Mouse (Mus musculus): Measurements from ENCODE around the gene Gm12355.

The Gm12355 gene

DNA sequence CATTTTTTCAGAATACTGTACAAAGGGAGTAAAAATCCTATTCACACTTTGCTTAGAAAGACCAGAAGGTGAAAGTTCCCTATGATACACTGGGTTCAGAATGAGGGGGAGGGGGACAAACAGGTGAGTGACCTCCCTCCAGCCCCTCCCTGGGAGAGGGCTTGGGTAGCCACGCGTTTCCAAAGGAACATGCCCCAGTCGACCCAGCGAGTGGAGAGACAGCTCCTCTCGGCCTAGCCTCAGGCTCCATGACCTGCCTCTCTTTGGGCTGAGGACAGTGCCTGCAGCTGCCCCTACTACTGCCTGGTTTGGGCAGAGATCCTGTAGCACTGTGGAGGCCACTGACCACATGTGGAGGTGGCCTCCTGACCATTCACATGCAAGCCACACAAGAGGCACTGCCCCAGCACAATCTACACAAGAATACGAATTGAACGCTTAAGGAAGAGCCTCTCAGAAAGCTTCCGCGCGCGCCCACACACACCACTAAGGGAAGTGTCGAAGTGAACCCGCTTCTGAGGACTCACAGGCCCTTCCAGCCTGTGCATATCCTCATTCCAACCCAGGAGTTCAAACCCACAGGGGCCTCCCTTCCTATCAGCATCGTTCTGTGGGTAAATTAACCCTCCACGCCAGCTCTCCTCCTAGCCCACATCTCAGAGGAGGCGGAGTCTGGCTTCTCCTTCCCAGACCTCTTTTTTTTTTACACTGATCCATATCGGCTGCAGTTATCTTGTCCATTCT is 44.0 kb downstream of the Gm12355 start:
- no peak for DNase-seq (ENCODE audit: low spot score)

DNA sequence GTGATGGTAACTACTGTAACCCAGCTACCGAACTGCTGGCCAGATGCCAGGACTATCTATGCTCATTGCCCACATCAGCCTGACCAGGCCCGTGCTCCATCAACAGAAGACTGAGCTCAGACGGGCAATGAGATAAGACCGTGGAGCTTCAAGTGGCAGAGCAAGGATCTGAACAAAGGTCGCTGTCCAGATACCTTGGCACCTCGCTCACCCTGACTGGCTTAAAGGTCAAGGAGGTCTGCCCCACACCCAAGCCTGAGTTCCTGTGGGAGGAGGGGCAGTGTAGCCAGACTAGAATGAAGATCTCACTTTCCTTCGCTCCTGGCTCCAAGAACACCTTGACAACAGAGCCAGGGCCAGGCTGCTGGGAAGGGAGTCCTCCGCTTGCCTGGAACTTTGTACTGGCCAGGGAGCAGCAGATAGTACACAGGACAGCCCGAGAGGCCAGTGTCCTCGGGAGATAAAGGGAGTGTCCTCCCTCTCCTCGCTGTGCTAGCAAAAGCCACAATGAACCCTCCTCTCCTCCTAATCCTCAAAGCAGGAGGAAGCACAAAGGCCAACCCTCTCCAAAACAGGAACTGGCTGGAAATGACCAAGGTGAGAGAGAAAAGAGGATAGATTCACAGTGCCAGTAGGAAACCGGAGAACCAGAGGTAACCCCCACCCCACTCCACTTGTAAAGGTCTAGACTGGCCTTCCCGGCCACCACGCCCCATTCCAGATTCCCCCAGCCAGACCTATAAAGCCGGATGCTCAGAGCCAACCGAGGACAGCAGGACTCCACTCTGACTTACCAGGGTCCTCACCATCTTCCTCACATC is 45.0 kb downstream of the Gm12355 start:
- no peak for DNase-seq (ENCODE audit: low spot score)

DNA sequence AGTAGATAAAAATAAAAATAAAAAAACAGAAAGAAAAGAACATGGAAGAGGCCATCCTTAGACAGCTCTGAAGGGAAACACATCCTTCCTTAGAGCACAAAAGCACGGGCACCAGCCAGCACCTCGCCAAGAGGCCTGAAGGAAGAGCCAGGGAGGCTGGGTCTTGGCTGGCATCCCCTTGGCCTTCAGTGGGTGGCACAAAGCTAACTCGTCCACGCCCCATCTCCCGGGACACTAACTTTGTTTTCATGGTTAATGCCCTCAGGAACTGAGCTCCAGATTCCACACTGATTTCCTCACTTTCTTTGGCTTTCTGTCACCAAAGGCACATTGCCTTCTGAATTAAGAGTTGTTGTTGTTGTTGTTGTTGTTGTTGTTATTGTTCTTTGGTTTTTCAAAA is 47.7 kb downstream of the Gm12355 start:
- DNase-seq (ENCODE audit: low spot score), result no peak

Data from urinary bladder, postnatal 10 days (tissue).